In the genomic region with DNA sequence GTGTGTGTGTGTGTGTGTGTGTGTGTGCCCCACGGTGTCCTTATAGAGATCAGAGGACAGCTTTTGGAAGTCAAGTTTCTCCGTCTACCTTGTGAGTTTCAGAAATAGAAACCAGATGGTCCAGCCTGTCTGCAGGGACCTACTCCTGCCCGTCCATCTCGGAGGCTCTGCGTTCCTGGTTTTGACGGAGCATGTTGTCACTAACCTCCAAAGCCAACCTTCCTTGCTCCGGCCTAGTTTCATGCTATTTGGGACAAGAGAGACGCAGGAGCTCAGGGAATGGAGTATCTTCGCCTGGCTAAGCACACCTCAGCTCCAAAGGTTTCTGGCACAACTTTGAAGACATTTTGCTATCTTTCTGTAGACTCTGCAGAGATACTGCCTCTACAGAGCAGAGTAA, we compare ENCODE assay signal across 8 mouse cellular contexts. TPM values are rescaled to one million over a fixed set of nuclear protein-coding genes. Genes with fewer than 3 reads are reported as not detected.
DNase-seq lines count a peak whose midpoint lies in the region; ATAC-seq and TF ChIP-seq lines count a peak whose summit lies in the region.

No protein-coding gene starts in this region.

- DNase-seq in liver, embryonic 13.5 days = no peak
- DNase-seq in frontal cortex, postnatal 25 days (ENCODE audit: low spot score in 2 of 2) = no peak
- DNase-seq in spleen, adult 12 weeks (ENCODE audit: low spot score) = no peak

- H3K9me3 ChIP-seq in megakaryocyte, embryonic 14.5 days = peaks cover 9% of the 10 kb centered on the region; the same call in 1 of the 2 replicates
- H3K9me3 ChIP-seq in heart, embryonic 13.5 days = 0 out of 2 replicates have a peak, but pooled peaks cover 4% of the 10 kb centered on the region
- H3K9me3 ChIP-seq in liver, embryonic 13.5 days (replicated peaks) = no peaks in the 10 kb centered on the region
- no peaks in the 10 kb centered on the region for H3K9me3 ChIP-seq in stomach, embryonic 16.5 days (replicated peaks; ENCODE audit: control insufficient read depth, low read length)

- ATAC-seq in megakaryocyte, adult 5-6 weeks (ENCODE audit: poor library complexity, severe bottlenecking) = no peak
- no peak for ATAC-seq in heart, embryonic 13.5 days (ENCODE audit: extremely low read depth, insufficient number of reproducible peaks, low FRiP score, low TSS enrichment)
- no peak for ATAC-seq in liver, embryonic 13.5 days (ENCODE audit: low read depth)
- no peak for ATAC-seq in stomach, embryonic 16.5 days (ENCODE audit: insufficient read depth, low FRiP score)

- H3K4me2 ChIP-seq in heart, embryonic 13.5 days = peak overlapping the region; percentile 72
- peak overlapping the region; percentile 79 for H3K4me2 ChIP-seq in liver, embryonic 13.5 days
- H3K4me2 ChIP-seq in stomach, embryonic 16.5 days (ENCODE audit: low read depth, low read length) = peak overlapping the region; percentile 65

- H3K27ac ChIP-seq in cortical plate, adult 2 months (ENCODE audit: insufficient read depth, low read length) = peak overlapping the region; percentile 2; the same call in 1 of the 2 replicates
- peak overlapping the region; percentile 98 for H3K27ac ChIP-seq in heart, embryonic 13.5 days (replicated peaks)
- peak overlapping the region; percentile 85 for H3K27ac ChIP-seq in liver, embryonic 13.5 days
- H3K27ac ChIP-seq in stomach, embryonic 16.5 days (ENCODE audit: low read length) = peak overlapping the region; percentile 96

- peaks cover 5% of the 10 kb centered on the region for H3K36me3 ChIP-seq in megakaryocyte, embryonic 14.5 days (replicated peaks; ENCODE audit: low read length)
- no peaks in the 10 kb centered on the region for H3K36me3 ChIP-seq in heart, embryonic 13.5 days
- no peaks in the 10 kb centered on the region for H3K36me3 ChIP-seq in liver, embryonic 13.5 days
- no peaks in the 10 kb centered on the region for H3K36me3 ChIP-seq in stomach, embryonic 16.5 days (ENCODE audit: control insufficient read depth, insufficient read depth, low read length)

- no peak for TF ChIP-seq POLR2A in cortical plate, adult 2 months (IDR thresholded peaks at IDR 0.05; ENCODE audit: extremely low read depth, insufficient read depth, low read length)

- H3K9ac ChIP-seq in heart, embryonic 13.5 days = peak overlapping the region; percentile 80
- peak overlapping the region; percentile 71 for H3K9ac ChIP-seq in liver, embryonic 13.5 days
- peak overlapping the region; percentile 50 for H3K9ac ChIP-seq in stomach, embryonic 16.5 days (ENCODE audit: low read length)

- H3K4me1 ChIP-seq in megakaryocyte, embryonic 14.5 days = peaks cover 37% of the 10 kb centered on the region
- peaks cover 6% of the 10 kb centered on the region for H3K4me1 ChIP-seq in cortical plate, adult 2 months (ENCODE audit: control insufficient read depth, insufficient read depth, low read length)
- H3K4me1 ChIP-seq in heart, embryonic 13.5 days = peaks cover 38% of the 10 kb centered on the region
- H3K4me1 ChIP-seq in liver, embryonic 13.5 days (replicated peaks) = peaks cover 70% of the 10 kb centered on the region
- H3K4me1 ChIP-seq in stomach, embryonic 16.5 days (ENCODE audit: control insufficient read depth, insufficient read depth, low read length) = peaks cover 30% of the 10 kb centered on the region

- no peak for TF ChIP-seq CTCF in cortical plate, adult 2 months (IDR thresholded peaks at IDR 0.05; ENCODE audit: extremely low read depth, insufficient read depth, low read length)

- H3K27me3 ChIP-seq in megakaryocyte, embryonic 14.5 days (replicated peaks) = no peaks in the 10 kb centered on the region
- no peaks in the 10 kb centered on the region for H3K27me3 ChIP-seq in heart, embryonic 13.5 days (replicated peaks)
- H3K27me3 ChIP-seq in liver, embryonic 13.5 days = no peaks in the 10 kb centered on the region
- no peaks in the 10 kb centered on the region for H3K27me3 ChIP-seq in stomach, embryonic 16.5 days (ENCODE audit: control insufficient read depth, insufficient read depth, low read length)

- 20% methylated on average over 9 of the region's 9 CpGs for WGBS in heart, embryonic 13.5 days
- WGBS in liver, embryonic 13.5 days (ENCODE audit: insufficient replicate concordance) = 30% methylated on average over 9 of the region's 9 CpGs
- WGBS in stomach, embryonic 16.5 days = 34% methylated on average over 9 of the region's 9 CpGs

- H3K4me3 ChIP-seq in megakaryocyte, embryonic 14.5 days (replicated peaks) = peak overlapping the region; percentile 93
- no peak overlapping the region for H3K4me3 ChIP-seq in cortical plate, adult 2 months (ENCODE audit: insufficient read depth, low read length)
- peak overlapping the region; percentile 42 for H3K4me3 ChIP-seq in heart, embryonic 13.5 days
- H3K4me3 ChIP-seq in liver, embryonic 13.5 days (replicated peaks) = peak overlapping the region; percentile 45
- H3K4me3 ChIP-seq in stomach, embryonic 16.5 days (replicated peaks; ENCODE audit: low read length) = peak overlapping the region; percentile 37

RNA-seq across cellular contexts. Expression of gene Chd2, which starts 54.2 kb away (rescaled TPM):
- 3.1 and 38.7 TPM in 2 replicates for polyA plus RNA-seq in megakaryocyte, embryonic 14.5 days (2012; ENCODE audit: insufficient read depth, low replicate concordance)
- 51.4 and 54.4 TPM in 2 replicates for total RNA-seq in megakaryocyte, adult 5-6 weeks (2015)
- 88.6 and 119 TPM in 2 replicates for total RNA-seq in megakaryocyte, adult 5-6 weeks (2017)
- polyA plus RNA-seq in cortical plate, adult 2 months (2012; rRNA removed) = 31.6 and 33.5 TPM in 2 replicates
- 31.3 and 34.1 TPM in 2 replicates for polyA plus RNA-seq in heart, embryonic 13.5 days (2015; fragmentation: Nextera tagmentation; extraction: Ambion mirVana)
- polyA plus RNA-seq in liver, embryonic 13.5 days (2015; fragmentation: Nextera tagmentation; extraction: Ambion mirVana) = 18.8 and 25.6 TPM in 2 replicates
- 35.8 and 44.5 TPM in 2 replicates for polyA plus RNA-seq in stomach, embryonic 16.5 days (2015; fragmentation: Nextera tagmentation; extraction: Ambion mirVana)

Comparison
In these comparisons a context has a peak if more than half of its experiments do, and no peak if none do; other contexts are left out.
1. H3K27ac ChIP-seq: peak in every context shown above with its lines; median percentile 98 in heart, embryonic 13.5 days; 96 in stomach, embryonic 16.5 days; 85 in liver, embryonic 13.5 days; 2 in cortical plate, adult 2 months.